Mouse (Mus musculus) natural killer cell, adult 2 months (primary cell): ENCODE measurements around the gene Ascc2.

Source experiments
- DNase-seq, 2 experiments: peaks; one replicate each; pipeline ENCODE4 v3.0.0; 2022; ENCODE audit warnings: low spot score in 2 of 2

The Ascc2 gene

GRCm38 (mm10) chr11:4720393-4720792 lies 82.8 kb downstream of the Ascc2 start:
- DNase-seq, result no peak

- no peak for DNase-seq
Observed at GRCm38 (mm10) chr11:4720900-4721580, 83.5 kb downstream of the Ascc2 start.

- no peak for DNase-seq
Observed at GRCm38 (mm10) chr11:4721728-4722127, 84.2 kb downstream of the Ascc2 start.

- DNase-seq, result no peak
Observed at GRCm38 (mm10) chr11:4729603-4730002, 92.1 kb downstream of the Ascc2 start.

GRCm38 (mm10) chr11:4730096-4730495 lies 92.5 kb downstream of the Ascc2 start:
- no peak for DNase-seq

GRCm38 (mm10) chr11:4730913-4731312 lies 93.4 kb downstream of the Ascc2 start:
- no peak for DNase-seq

- DNase-seq, result no peak
Observed at GRCm38 (mm10) chr11:4731781-4732180, 94.2 kb downstream of the Ascc2 start.

GRCm38 (mm10) chr11:4734179-4734578 lies 96.6 kb downstream of the Ascc2 start:
- no peak for DNase-seq
